Mouse (Mus musculus): ENCODE data around the gene Irf8. TPM values are rescaled to one million over a fixed set of nuclear protein-coding genes. Genes with fewer than 3 reads are reported as not detected.

The Irf8 gene
- polyA plus RNA-seq (2015; fragmentation: Illumina TruSeq; extraction: RNeasy Lipid Tissue Mini Kit (QIAGEN cat#74804); ENCODE audit: low read depth, low replicate concordance): 4.5 TPM

DNA sequence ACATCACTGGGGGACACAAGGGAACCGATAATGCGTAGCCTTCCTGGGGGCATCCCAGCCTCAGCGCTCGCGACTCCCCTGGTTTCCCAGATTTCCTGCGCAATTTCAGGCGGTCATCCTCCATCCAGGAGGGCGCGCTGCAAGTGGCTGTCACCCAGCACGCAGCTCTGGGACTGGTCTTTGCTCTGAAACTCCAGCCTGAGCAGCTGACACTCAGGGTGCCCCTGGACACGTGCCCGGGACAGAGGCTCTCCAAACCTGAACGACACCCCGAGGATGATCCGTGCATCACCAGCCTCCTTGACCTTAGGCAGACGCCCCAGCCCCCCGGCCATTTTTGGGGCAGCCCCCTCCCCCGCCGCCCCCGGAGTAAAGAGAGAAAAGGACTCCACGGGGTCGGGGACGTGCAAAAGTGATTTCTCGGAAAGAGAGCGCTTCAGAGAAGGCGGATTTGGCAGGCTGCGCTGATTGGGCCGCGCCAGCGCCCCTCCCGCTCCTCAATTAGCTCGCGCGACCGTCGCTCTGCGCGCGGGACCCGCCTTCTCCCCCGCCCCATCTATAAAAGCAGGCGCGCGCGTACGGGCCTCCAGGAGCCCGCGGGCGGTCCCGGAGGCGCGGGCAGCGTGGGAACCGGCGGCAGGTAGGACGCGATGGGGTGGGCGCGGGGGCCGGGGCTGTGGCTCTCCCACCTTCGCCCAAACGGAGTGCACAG lies at the start of gene Irf8:
Gene Irf8 (plus strand): TSS at position 589 of the 712 bp plus-strand sequence.

Other genes starting within 250 kb of the Irf8 start
- gene Gins2, start 147.1 kb upstream of the Irf8 start, polyA plus RNA-seq (2015; fragmentation: Illumina TruSeq; extraction: RNeasy Lipid Tissue Mini Kit (QIAGEN cat#74804); ENCODE audit: low read depth, low replicate concordance): 3.4 TPM
- gene 1190005I06Rik, start 88.7 kb upstream of the Irf8 start, polyA plus RNA-seq (2015; fragmentation: Illumina TruSeq; extraction: RNeasy Lipid Tissue Mini Kit (QIAGEN cat#74804); ENCODE audit: low read depth, low replicate concordance): 15.1 TPM
- gene Gm27021, start 68.3 kb upstream of the Irf8 start, polyA plus RNA-seq (2015; fragmentation: Illumina TruSeq; extraction: RNeasy Lipid Tissue Mini Kit (QIAGEN cat#74804); ENCODE audit: low read depth, low replicate concordance): 2.0 TPM
- 2,058 TPM for gene Cox4i1, start 68.1 kb upstream of the Irf8 start, polyA plus RNA-seq (2015; fragmentation: Illumina TruSeq; extraction: RNeasy Lipid Tissue Mini Kit (QIAGEN cat#74804); ENCODE audit: low read depth, low replicate concordance)
- 53.0 TPM for gene Emc8, start 67.8 kb upstream of the Irf8 start, polyA plus RNA-seq (2015; fragmentation: Illumina TruSeq; extraction: RNeasy Lipid Tissue Mini Kit (QIAGEN cat#74804); ENCODE audit: low read depth, low replicate concordance)

Measured in brain, adult 10 weeks (tissue).